Mouse (Mus musculus): ENCODE results near the gene Macrod2.

The Macrod2 gene

DNA sequence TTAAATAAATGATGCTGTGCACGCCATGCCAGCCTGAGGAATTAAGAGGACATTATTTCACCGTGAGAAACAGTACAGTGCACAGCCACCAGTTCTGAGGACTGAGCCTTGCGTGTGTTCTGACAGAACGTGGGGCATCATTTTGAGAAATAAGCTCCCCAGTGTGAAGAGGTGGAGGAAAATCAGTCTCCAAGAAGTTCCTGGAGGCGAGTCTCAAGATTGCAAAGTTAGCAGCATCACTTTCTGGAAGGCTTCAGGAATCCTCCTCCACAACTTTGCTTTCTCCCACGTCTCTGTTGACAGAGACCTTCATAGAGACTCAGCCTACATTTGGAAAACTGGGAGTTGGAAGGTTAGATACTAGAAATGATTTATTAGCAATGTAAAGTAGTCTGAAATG, 932.2 kb downstream of the Macrod2 start:
- DNase-seq, result no peak

DNA sequence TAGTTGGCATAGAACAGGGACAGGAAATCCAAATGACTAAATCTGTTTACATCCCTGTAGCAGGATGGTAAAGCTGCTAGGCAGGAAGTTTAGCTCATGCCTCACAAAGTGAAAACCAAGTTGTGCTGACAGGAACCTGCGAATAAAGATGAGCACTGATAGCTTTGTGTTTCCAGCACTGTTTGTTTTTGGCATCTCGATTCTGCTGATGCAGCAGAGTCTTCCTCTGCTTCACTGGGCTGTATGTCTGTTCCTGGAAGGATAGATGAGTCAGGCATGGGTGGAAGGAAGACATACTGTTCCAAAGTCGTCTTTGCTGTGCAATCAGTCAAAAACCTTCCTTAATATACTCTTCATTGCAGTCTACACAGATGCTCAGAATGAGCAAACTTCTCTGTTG, 942.6 kb downstream of the Macrod2 start:
- DNase-seq, result no peak

DNA sequence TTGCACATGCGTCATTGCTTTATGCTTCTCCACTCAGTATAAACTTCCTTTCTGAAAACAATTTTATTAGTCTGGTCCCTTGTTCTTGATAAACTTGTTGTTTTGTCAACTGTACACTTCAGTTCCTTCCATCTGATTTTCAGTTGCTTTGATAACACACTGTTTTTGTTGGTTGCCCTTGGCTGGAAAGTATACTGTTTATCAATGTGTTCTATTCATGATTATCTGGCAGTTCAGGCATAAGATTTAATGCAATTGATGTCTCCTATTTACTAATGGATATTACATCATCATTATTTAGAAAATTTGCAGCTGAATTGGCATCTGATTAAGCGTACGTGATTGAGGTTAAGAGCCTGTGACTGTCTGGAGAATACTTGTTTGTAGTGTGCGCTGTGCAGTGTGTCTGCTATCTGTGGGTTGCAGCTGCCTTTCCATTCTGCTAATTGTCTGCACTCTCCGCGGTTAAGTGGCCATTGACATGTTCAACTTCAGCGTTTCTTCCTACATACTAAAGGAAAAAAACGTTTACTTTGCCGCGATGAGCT, 949.0 kb downstream of the Macrod2 start:
- no peak for DNase-seq

DNA sequence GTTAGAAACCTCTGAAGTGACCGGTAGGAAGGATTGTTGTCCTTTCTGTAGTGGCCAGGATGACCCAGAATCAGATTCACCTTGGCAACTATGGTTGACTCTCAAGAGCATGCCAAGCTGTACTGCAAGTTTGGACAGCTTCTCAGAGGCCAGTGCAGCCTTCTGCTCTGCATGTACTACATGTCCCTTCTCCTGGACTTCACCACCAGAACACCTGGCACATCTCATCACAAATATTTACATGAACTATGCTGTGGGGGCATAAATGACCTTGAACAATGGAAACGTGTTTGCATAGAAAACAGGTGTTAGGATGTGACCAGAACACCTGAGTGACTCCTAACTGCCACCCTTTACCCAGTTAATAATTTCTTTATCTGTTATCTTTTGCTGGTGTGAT, 957.5 kb downstream of the Macrod2 start:
- DNase-seq, result no peak

DNA sequence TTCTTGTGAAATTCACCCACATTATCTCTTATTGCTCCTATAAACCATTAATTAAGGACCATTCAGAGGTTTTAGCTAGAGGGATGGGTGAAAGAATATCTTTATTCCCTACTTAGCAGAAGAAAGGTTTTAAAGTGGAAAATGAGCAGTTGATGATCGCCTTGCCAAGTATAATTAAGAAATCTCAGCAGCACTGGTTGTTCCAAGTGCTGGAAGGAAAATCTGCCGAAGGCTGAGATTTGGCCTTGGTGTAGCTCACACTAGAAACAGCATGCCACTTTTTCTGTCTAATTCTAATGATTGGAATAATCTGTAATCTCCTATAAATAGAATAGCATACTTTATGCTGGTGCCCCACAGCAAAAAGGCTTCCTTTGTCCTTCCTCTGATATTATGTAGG, 993.5 kb downstream of the Macrod2 start:
- DNase-seq, result no peak

DNA sequence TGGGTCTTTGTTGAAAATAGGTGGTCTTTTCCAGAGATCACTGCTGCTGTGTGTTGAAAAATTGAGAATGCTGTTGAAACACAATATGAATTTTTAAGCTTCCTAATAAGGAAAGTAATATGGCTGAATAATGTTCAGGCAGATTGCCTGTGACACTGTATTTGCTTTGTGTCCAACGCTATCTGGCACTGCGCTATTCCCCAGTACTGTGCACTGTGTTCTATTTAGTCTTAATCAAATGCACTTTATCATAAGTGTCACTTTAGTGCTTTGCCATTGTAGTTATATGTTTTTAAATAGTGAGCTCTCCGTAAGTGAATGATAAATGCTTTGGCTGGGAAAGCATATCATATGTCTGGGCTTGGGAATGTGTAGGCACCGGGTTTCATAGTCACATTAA, 996.1 kb downstream of the Macrod2 start:
- no peak for DNase-seq

DNA sequence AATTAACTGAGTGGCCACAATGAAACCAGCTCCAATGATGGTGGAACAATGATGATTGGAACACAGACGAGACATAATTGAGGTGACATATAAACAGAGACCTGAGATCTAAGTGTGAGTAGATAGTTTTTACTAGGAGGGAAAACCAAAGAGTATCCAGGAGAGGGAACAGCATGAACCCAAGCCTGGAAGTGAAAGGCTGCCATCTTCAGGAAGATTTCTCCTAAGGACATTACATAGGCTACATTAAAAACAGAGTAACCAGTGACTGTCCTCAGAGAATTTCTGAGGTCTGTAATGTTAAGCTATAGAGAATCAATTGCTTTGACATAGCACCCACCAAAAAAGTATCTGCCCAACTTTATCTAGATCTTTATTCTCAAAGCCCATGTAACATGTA, 999.7 kb downstream of the Macrod2 start:
- no peak for DNase-seq

DNA sequence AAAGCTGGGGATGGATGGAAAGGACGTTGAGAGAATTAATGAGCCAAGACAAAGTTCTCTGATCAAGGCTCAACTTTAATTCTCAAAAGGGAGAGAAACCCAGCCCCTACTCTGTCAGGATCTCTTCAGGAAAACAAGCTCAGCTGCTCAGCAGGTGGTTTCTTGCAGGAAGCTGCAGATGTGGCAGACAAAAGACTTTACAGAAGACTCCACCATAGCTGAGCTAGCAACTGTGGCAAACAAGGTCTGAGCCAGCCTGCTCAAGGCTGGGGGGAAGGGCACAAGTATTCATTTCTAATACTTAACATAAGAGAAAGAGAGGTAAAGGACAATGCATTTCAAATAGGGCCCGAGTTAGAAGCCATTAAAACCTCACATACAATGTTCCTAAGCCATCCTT, 1013.7 kb downstream of the Macrod2 start:
- DNase-seq, result no peak

DNA sequence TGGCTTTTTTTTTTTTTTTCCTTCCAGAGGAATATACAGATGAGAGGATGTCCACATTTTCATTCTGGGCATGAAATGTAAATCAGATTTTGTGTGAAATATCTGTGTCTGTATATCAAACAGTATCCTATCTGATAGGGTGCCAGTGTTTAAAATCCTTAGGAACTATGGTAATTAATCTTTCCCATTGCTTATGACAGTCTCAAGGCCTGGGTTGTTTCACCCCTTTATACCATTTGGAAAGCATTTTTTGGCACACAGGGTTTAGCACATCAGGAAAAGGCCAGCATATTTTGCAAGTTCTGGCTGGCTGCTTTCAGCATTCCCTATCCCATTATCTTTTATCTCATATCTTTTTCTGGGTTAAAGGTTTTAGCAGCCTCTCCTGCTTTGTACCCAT, 1021.3 kb downstream of the Macrod2 start:
- DNase-seq, result no peak

DNA sequence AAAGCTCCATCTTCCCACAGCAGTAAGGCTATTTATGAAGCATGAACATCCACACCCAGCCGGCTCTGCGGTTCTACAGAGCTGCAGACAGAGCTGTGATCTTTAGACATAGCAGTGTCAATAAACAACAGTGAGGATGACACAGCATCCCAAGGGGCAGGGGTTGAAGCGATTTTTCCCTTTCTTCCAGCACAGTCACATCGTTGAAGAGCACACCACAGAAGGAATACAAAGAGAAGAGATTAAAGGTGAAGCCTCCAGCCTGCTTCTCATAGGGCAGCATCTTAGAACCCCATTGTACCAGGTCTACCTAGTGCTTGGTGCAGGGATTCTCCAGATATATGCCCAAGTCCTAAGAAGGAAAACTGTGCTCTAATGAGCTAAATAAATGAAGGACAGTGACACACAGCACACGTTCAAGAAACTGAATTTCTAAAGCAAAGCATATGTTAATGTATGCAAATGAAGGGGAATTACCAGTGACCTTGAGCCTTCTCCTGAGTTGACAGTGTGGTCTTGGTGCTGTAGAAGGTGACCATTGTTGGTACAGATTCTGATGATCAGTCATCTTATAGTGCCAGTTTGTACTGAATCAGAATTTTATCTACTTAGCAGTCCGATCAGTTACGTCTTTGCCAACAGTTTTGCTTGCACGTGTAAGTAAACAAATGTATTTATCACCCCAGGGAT, 1021.9 kb downstream of the Macrod2 start:
- DNase-seq, result no peak

DNA sequence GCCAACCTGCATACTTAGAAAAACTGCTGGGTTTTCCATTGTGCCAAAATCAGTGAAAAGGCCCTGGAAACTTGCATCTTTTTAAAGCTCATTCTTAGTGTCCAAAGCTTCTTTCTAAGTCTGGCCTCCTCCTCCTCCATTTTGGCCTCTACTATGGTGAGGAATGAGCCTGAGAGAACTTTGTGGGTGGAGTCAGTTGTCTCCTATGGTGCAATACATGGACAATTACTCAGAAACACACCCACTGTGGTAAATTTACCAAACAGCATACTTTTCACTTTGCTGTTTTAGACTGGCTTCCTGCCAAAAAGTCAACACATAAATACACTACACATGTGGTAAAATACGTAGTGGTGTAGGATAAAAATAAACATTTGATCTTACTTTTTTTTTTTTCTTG, 1024.7 kb downstream of the Macrod2 start:
- DNase-seq, result no peak

DNA sequence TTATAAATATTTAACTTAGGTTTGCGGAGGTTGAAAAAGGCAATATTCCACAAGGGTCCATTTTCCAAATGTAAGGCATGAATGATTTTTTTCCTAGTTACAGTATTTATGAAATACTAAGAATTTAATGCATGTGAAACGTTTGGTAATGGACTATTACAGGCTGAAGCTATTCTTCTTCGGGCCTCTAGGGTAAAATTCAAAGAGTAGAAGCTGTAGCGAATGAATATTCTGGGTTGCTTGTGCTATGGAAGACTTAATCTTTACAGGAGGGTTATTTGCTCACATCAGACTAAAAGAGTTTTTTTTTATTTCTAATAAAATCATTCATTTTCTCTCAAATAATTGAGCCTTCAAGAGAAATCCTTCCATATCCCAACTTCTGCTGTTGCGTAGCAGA, 1039.0 kb downstream of the Macrod2 start:
- DNase-seq, result no peak

DNA sequence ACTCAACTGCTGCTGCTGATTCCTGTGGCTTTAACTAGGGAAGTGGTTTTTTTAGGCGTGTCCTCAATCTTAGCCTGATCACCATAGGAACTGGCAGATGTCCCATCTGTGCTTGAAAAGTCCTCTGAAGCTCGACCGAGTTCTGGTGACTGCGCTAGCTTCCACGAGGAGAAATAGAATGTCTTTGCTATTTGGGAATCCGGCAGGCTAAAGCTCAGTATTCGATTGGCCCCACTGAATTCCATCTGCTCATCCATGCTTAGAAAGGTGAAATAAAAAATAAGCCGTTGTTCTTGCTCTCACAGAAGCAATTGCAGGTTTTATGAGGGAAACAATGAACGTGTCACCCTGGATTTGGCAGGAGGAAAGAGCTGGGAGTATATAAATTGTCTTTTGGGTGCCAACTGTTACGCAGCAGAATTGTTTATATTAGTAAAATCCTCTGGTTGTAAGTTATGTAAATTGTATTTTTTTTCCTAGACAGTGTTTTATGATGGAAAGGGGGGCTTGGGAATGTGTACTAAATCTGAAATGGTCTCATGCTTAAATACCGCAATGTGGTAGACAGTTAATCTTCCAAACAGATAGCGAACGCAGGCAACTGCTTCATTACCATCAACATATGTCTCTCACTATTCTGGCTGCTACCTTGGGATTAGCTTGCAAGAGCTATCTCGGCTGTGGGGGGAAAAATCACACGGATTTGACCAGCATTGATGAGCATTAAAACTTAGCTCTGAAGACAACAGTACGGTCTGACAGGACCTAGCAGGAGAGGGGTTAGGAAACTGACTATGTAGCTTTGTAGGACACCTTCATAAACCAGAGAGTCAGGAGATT, 1039.8 kb downstream of the Macrod2 start:
- peak; percentile 22 for DNase-seq

DNA sequence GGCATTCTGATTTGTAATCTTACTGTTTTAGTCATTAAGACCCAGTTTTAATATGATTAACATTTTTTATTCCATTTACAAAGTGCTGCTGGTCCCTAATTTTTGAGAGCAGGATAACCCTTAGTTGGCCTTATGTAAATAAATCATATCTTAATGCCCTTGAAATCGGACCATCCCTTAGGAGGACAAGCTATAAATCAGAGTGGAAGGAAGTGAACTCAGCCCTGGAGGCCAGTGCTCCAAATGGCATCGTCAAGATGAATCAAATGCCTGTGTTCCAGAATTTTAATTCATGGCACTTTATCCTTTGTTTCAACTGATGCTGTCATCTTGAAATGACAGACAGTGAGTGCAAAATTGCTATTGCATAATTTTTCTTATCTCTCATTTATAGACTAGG, 1046.8 kb downstream of the Macrod2 start:
- DNase-seq, result no peak

DNA sequence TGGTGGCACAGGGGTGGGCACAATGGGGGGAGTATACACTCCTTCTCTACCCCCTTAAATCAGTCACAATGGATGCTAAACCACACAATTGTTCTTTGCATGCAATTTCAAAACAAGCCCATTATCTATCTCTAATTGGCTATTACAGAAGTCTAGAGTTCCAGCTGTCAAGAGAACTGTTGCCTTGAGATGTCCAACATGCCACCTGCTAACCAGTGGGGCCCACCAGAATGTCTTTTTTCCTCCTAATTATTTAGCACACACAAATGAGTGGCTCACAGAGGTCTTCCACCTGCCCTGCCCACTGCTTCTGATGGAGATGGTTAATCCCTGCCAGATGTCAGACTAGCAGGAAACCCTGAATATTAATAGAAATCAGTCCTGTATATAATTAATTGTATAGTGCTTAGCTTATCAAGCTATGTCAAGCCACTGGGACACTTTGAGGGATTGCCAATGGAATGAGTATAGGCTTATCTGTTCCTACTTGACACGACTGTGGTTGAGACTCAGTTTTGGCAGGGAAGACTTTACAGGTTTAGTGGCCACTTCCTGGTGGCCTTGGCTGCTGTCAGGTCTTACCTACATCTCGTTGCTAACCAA, 1054.1 kb downstream of the Macrod2 start:
- DNase-seq, result no peak

DNA sequence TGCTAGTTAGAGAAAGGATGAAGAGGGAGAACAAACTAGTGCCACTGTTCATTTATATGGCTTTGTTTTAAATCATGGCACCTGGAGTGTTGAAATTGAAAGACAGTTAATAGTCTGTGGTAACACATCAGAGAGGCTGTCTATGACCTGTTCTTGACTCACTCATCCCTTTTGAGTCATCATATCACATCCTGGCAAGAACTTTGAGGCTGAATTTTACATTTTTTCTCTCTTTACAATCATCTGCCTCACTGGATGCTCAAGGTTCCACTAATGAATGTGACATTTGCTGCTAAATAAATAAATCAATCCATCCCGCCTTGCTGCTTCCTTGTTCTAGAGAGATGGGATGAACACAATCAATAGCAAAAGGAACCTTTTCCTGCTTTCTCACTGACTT, 1068.8 kb downstream of the Macrod2 start:
- no peak for DNase-seq

DNA sequence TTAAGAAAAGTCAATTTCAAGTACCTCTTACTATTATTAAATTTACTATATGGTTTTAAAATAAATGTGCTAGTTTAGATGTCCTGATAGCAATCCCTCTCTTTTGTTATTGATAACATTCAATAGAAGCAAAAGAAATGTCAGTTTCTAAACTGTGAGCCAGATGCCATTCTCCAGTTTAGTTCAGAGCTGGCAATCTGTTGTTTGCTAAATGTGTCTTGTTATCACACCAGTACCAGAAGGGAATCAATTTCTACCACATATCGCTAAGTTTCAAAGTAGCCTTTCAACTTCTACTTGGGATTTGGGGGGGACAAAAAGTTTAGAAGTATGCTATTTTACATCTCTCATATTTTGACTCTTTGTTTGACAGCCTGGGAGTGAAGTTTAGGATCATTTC, 1077.7 kb downstream of the Macrod2 start:
- DNase-seq, result no peak

DNA sequence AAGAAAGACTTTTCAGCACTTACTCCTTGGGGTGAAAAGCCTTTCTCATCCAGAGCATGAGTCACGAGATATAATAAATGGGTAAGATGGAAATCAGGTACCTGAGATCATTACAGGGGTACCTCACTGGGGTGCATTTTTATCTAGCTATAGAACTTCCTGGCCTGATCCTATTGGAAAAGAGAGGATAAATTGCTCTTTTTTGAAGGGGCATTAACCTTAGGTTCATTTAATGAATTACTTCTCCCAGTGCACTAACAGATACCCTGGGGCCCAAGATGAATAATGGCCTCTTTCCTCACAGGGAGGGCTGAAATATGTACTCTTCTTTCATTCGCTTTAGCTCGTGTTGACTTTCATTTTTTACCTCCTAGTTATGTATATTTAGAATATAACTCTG, 1082.5 kb downstream of the Macrod2 start:
- DNase-seq, result no peak

DNA sequence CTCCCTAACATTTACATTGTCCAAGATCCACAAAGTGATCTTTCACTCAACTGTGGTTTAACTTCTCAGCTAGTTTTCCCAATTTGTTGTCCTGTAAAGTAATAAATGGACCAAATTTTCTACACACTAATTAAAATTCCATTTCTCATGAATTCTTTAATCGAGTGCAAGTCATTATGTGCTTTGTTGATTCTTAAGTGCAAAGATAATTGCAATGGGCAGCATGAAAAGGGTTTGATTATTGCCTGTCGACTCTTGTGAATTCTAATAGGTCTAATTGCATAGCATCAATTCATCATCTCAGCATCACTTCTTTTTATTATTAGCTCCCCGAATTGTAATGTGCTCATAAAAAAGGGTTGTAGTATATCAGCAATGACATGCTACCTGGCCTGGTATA, 1095.4 kb downstream of the Macrod2 start:
- no peak for DNase-seq

DNA sequence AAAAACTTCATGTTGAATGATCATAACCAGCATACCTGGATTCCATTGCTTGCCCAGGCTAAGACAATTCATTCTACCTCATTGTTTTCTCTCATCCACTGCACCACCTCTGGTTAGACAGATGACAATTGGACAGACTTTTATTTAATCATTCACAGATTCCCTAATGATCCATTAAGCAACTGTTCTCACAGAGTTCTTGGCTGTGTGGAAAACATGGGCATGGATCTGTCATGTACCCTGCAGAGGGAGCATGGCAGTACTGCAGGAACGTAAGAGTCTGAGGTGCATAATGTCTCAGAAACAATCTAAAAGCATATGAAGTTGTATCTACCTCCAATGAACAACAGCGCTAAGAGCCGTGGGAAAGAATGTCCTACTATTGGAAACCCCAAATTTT, 1110.3 kb downstream of the Macrod2 start:
- no peak for DNase-seq

DNA sequence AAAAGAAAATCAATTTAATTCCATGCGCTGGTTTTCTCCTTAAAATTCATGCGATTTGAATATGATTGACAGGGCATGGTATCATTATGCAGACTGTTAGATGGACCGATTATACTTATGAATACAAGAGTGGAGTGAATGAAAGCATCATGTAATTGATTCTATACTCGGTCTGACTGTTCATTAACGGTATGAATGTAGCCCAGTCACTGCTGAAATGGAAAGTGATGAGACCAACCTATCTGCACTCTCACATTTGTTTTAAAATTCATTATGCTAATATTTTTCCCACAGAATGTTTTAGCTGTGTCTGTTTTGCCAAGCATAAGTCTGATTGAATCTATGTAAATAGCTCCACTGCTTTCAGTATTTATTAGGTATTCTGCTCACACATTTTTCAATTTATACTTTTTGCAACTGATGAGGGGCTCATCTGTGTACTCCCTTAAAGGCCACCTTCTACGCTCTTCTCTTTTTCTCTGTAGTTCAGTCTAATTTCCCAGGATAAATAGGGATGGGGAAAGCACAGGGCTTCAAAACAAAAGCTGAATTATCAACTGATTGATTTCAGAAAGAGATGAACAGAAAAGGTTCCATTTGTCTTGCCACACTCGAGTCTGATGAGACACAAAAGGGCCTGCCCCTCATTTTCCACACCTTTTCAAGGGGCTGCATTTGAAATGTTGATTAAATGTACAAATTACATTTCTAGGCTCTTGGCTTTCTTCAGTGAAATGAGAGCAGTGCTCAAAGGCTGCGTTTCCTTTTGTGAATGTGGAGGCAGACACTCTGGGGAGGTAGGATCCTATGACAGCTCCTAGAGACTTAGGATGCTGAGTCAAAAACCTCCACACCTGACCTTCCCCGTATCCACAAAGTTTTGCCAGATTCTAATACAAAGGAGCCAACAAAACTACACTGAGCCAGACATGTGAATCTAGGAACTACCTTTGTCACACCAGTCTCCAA, 1113.1 kb downstream of the Macrod2 start:
- no peak for DNase-seq

DNA sequence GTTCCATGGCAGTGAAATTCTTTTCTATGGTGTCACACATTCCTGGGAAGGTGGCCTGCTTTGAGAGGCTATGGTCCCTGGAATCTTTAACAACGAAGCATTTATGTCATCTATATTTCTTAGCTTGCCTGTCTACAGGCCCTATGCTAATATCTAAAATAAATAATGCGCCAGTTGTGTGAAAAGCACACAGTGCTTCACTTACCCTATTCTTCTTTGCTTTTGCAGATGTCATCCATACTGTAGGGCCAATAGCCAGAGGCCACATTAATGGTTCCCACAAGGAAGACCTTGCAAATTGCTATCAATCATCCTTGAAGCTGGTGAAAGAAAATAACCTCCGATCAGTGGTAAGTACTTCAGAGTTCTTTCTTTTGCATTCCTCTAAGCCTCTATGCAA, 1119.9 kb downstream of the Macrod2 start:
- DNase-seq, result no peak

DNA sequence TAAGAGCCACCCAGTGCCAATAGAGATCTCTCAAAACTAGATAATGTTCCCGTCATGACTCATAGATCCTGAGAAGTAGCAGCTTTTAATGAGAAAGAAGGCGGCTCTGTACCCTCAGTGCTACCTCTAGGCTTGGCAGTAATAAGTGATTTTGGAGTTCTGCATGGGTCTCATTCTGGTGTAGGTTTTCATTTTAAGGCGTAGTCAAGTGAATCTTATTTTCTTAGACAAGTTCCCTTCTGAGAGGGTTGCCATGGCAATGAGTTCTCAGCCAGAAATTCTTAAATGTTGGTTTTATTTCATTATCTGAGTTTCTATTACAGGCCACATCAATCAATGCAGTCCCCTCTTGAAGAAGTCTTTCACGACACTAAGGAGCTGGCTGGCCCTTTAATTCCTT, 1127.0 kb downstream of the Macrod2 start:
- DNase-seq, result no peak
